Comparison of ENCODE assay signal across 15 mouse cellular contexts in genomic region chr13:12267097-12267496, GRCm38 (mm10). TPM values are rescaled to one million over a fixed set of nuclear protein-coding genes. Genes with fewer than 3 reads are reported as not detected.
DNase-seq lines count a peak whose midpoint lies in the region; ATAC-seq and TF ChIP-seq lines count a peak whose summit lies in the region.
"Had no signal": no experiment of that assay in that cellular context is flagged by ENCODE, and none has a peak within 500 bp of the region (broad histone marks: within the 10 kb centered on the region; RNA-seq: fewer than 3 reads in every experiment).

No protein-coding gene starts in this region.

- TF ChIP-seq CTCF in kidney, adult 2 months (conservative IDR thresholded peaks at IDR 0.05; ENCODE audit: insufficient read depth, insufficient read length, low read depth, low read length) = peak; percentile 61
- peak; percentile 8; the same call in 1 of the 2 replicates for TF ChIP-seq CTCF in spleen, adult 2 months (IDR thresholded peaks at IDR 0.05; ENCODE audit: extremely low read depth, insufficient read depth, insufficient read length, insufficient replicate concordance)

- ATAC-seq in kidney, embryonic 14.5 days (ENCODE audit: low FRiP score, low TSS enrichment) = no peak
- peak; percentile 57; the same call in 1 of the 2 replicates for ATAC-seq in megakaryocyte progenitor cell, adult 5-6 weeks (replicated peaks; ENCODE audit: poor library complexity)
- ATAC-seq: forebrain, embryonic 13.5 days; hindbrain, postnatal 0 days had no signal

- H3K36me3 ChIP-seq in kidney, adult 2 months (ENCODE audit: control insufficient read depth, insufficient read depth, low read length) = no peaks in the 10 kb centered on the region
- no peaks in the 10 kb centered on the region for H3K36me3 ChIP-seq in kidney, embryonic 14.5 days (ENCODE audit: control insufficient read depth, insufficient read depth, low read length)
- H3K36me3 ChIP-seq in spleen, adult 2 months (ENCODE audit: control insufficient read depth, insufficient read depth, low read length) = no peaks in the 10 kb centered on the region
- no peaks in the 10 kb centered on the region for H3K36me3 ChIP-seq in hindbrain, embryonic 10.5 days
- H3K36me3 ChIP-seq: embryonic facial prominence, embryonic 13.5 days; limb, embryonic 12.5 days had no signal

- H3K9me3 ChIP-seq in kidney, embryonic 14.5 days (ENCODE audit: control insufficient read depth, low read length) = no peaks in the 10 kb centered on the region
- no peaks in the 10 kb centered on the region for H3K9me3 ChIP-seq in hindbrain, embryonic 10.5 days
- H3K9me3 ChIP-seq: embryonic facial prominence, embryonic 13.5 days; forebrain, embryonic 13.5 days; heart, embryonic 13.5 days; limb, embryonic 12.5 days had no signal

- no peak overlapping the region for H3K27ac ChIP-seq in kidney, adult 2 months (ENCODE audit: insufficient read depth, low read depth, low read length)
- H3K27ac ChIP-seq in kidney, embryonic 14.5 days (ENCODE audit: low read depth, low read length) = no peak overlapping the region
- H3K27ac ChIP-seq in spleen, adult 2 months (ENCODE audit: insufficient read depth, low read length) = no peak overlapping the region
- no peak overlapping the region for H3K27ac ChIP-seq in hindbrain, embryonic 10.5 days
- H3K27ac ChIP-seq: embryonic facial prominence, embryonic 13.5 days; forebrain, embryonic 13.5 days; heart, embryonic 13.5 days; hindbrain, postnatal 0 days; limb, embryonic 12.5 days; macrophage had no signal

- no peaks in the 10 kb centered on the region; the same call in 1 of the 2 replicates for H3K4me1 ChIP-seq in kidney, adult 2 months (ENCODE audit: control insufficient read depth, insufficient read depth, low read length)
- no peaks in the 10 kb centered on the region for H3K4me1 ChIP-seq in kidney, embryonic 14.5 days (ENCODE audit: control insufficient read depth, insufficient read depth, low read length)
- H3K4me1 ChIP-seq in spleen, adult 2 months (ENCODE audit: control insufficient read depth, insufficient read depth, insufficient read length) = no peaks in the 10 kb centered on the region
- H3K4me1 ChIP-seq in hindbrain, embryonic 10.5 days (replicated peaks) = no peaks in the 10 kb centered on the region
- H3K4me1 ChIP-seq: embryonic facial prominence, embryonic 13.5 days; forebrain, embryonic 13.5 days; heart, embryonic 13.5 days; limb, embryonic 12.5 days had no signal

- no peak overlapping the region for H3K4me2 ChIP-seq in kidney, embryonic 14.5 days (replicated peaks; ENCODE audit: low read depth, low read length)
- H3K4me2 ChIP-seq: embryonic facial prominence, embryonic 13.5 days; forebrain, embryonic 13.5 days; heart, embryonic 13.5 days; limb, embryonic 12.5 days had no signal

- DNase-seq in kidney, adult 2 months = peak; percentile 60
- DNase-seq in spleen, adult 2 months (ENCODE audit: low read depth in 1 of 2, low spot score in 2 of 2) = no peak
- DNase-seq in spleen, postnatal 10 days (ENCODE audit: low spot score in 2 of 2) = no peak
- peak; percentile 58 for DNase-seq in adrenal gland, postnatal 14 days
- no peak for DNase-seq in hindbrain, embryonic 10.5 days (ENCODE audit: low spot score)
- DNase-seq: cerebellum, adult 2 months; gastrocnemius, postnatal 14 days had no signal

- no peak overlapping the region for H3K9ac ChIP-seq in kidney, embryonic 14.5 days (ENCODE audit: low read depth, low read length)
- H3K9ac ChIP-seq: embryonic facial prominence, embryonic 13.5 days; forebrain, embryonic 13.5 days; heart, embryonic 13.5 days; limb, embryonic 12.5 days had no signal

- no peaks in the 10 kb centered on the region for H3K27me3 ChIP-seq in kidney, adult 2 months (replicated peaks; ENCODE audit: control insufficient read depth, insufficient read depth, low read length)
- no peaks in the 10 kb centered on the region for H3K27me3 ChIP-seq in kidney, embryonic 14.5 days (ENCODE audit: control insufficient read depth, insufficient read depth, low read length)
- no peaks in the 10 kb centered on the region for H3K27me3 ChIP-seq in spleen, adult 2 months (ENCODE audit: control insufficient read depth, insufficient read depth, low read length)
- H3K27me3 ChIP-seq in hindbrain, embryonic 10.5 days (ENCODE audit: insufficient read depth, poor library complexity, severe bottlenecking) = no peaks in the 10 kb centered on the region
- H3K27me3 ChIP-seq: embryonic facial prominence, embryonic 13.5 days; forebrain, embryonic 13.5 days; heart, embryonic 13.5 days; limb, embryonic 12.5 days had no signal

- no peak for TF ChIP-seq POLR2A in kidney, adult 2 months (IDR thresholded peaks at IDR 0.05; ENCODE audit: low read depth, low read length)
- no peak for TF ChIP-seq POLR2A in spleen, adult 2 months (IDR thresholded peaks at IDR 0.05; ENCODE audit: low read depth, low read length)

- H3K4me3 ChIP-seq in kidney, adult 2 months (ENCODE audit: insufficient read depth, low read depth, low read length) = no peak overlapping the region
- H3K4me3 ChIP-seq in kidney, embryonic 14.5 days (ENCODE audit: low read length) = no peak overlapping the region
- no peak overlapping the region for H3K4me3 ChIP-seq in spleen, adult 2 months (ENCODE audit: extremely low read depth, insufficient read depth, insufficient read length)
- H3K4me3 ChIP-seq in hindbrain, embryonic 10.5 days = no peak overlapping the region
- H3K4me3 ChIP-seq: embryonic facial prominence, embryonic 13.5 days; forebrain, embryonic 13.5 days; heart, embryonic 13.5 days; limb, embryonic 12.5 days had no signal

- 36% methylated on average over 3 of the region's 3 CpGs for WGBS in kidney, adult 2 months
- 32% methylated on average over 3 of the region's 3 CpGs for WGBS in kidney, embryonic 14.5 days
- 82% methylated on average over 3 of the region's 3 CpGs for WGBS in spleen, adult 2 months
- 52% methylated on average over 3 of the region's 3 CpGs for WGBS in hindbrain, embryonic 10.5 days

RNA-seq across cellular contexts. Expression of gene Mtr, which starts 9.2 kb away (rescaled TPM):
- 6.6 and 7.4 TPM in 2 replicates for polyA plus RNA-seq in kidney, adult 2 months (2012; rRNA removed)
- 7.2 and 19.7 TPM in 2 replicates for polyA plus RNA-seq in kidney, embryonic 14.5 days (2014; fragmentation: Nextera tagmentation; extraction: Ambion mirVana)
- 7.5 and 7.9 TPM in 2 replicates for polyA plus RNA-seq in spleen, adult 2 months (2012; rRNA removed)
- total RNA-seq in adrenal gland, postnatal 14 days (2021) = 22.3 and 26.2 TPM in 2 replicates
- 23.8 and 24.4 TPM in 2 replicates for total RNA-seq in megakaryocyte progenitor cell, adult 5-6 weeks (2015)
- 36.5 and 42.5 TPM in 2 replicates for total RNA-seq in megakaryocyte progenitor cell, adult 5-6 weeks (2017)
- 13.0 and 17.3 TPM in 2 replicates for polyA plus RNA-seq in hindbrain, embryonic 10.5 days (2016; fragmentation: Nextera tagmentation; extraction: Ambion mirVana)

Comparison
In these comparisons a context has a peak if more than half of its experiments do, and no peak if none do; other contexts are left out.
1. DNase-seq: peak in kidney, adult 2 months (single experiment) and adrenal gland, postnatal 14 days (single experiment); none in spleen, adult 2 months (0 of 2), spleen, postnatal 10 days (0 of 2) and hindbrain, embryonic 10.5 days (single experiment).